Mouse (Mus musculus) liver, embryonic 16.5 days (tissue): Measurements from ENCODE around the gene Nup88. TPM values are rescaled to one million over a fixed set of nuclear protein-coding genes. Genes with fewer than 3 reads are reported as not detected.

Experiments
- ATAC-seq: fragments of 200-750 bp; cut with Nextera tagmentation; 2 replicates; pipeline ENCODE4 v1.8.0; 2017; ENCODE audit warnings: low read depth, mild to moderate bottlenecking, moderate number of reproducible peaks, moderate library complexity
- H3K27ac ChIP-seq: fragments of 300-500 bp; sonication (generic); 2 replicates; pipeline ENCODE4 v1.5.1; 2014; ENCODE audit warnings: mild to moderate bottlenecking, low read length
- H3K27me3 ChIP-seq: fragments of 300-500 bp; sonication (generic); 2 replicates; pipeline ENCODE4 v1.6.1; 2014; ENCODE audit warnings: low read depth, low read length, mixed read lengths; ENCODE audit not compliant: control insufficient read depth, insufficient read depth
- H3K36me3 ChIP-seq: fragments of 300-500 bp; sonication (generic); 2 replicates; pipeline ENCODE4 v1.6.1; 2014; ENCODE audit warnings: mild to moderate bottlenecking; ENCODE audit not compliant: control insufficient read depth, insufficient read depth
- H3K4me1 ChIP-seq: fragments of 300-500 bp; sonication (generic); 2 replicates; pipeline ENCODE4 v1.6.1; 2014; ENCODE audit warnings: low read depth, low read length, mixed read lengths; ENCODE audit not compliant: control insufficient read depth
- H3K4me2 ChIP-seq: fragments of 300-500 bp; sonication (generic); 2 replicates; pipeline ENCODE4 v1.6.1; 2014; ENCODE audit warnings: low read depth, low read length, mixed read lengths
- H3K4me3 ChIP-seq: fragments of 300-500 bp; sonication (generic); 2 replicates; pipeline ENCODE4 v1.5.1; 2014; ENCODE audit warnings: low read depth, mild to moderate bottlenecking, low read length
- H3K9ac ChIP-seq: fragments of 300-500 bp; sonication (generic); 2 replicates; pipeline ENCODE4 v1.6.1; 2014; ENCODE audit warnings: low read depth, low read length
- H3K9me3 ChIP-seq: fragments of 300-500 bp; sonication (generic); replicated peaks from 2 replicates; pipeline ENCODE4 v1.6.1; 2016; ENCODE audit warnings: low read length; ENCODE audit not compliant: control insufficient read depth
- WGBS: fragments of 180-500 bp; shearing (Covaris S2); extraction: QIAGEN DNeasy Blood & Tissue Kit; methylation state at CpG from one replicate; pipeline ENCODE4 v1.1.7; 2014; ENCODE audit not compliant: insufficient replicate concordance; 5-methylcytosine and 5-hydroxymethylcytosine counted together
- polyA plus RNA-seq: library from polyadenylated mRNA; unstranded; fragments of >200 nt; fragmentation: Nextera tagmentation; extraction: Ambion mirVana; gene quantifications from 2 replicates; pipeline ENCODE4 v1.2.1, GENCODE M21; 2015

The Nup88 gene
- polyA plus RNA-seq, 1 experiment from 2014 or later: 53.0 TPM

- peaks cover 12% of the 10 kb centered on the region for H3K36me3 ChIP-seq
- H3K4me2 ChIP-seq: peak within 1 kb of the TSS; percentile 94
- peaks cover 16% of the 10 kb centered on the region for H3K4me1 ChIP-seq
- no peaks in the 10 kb centered on the region for H3K27me3 ChIP-seq
- peak; percentile 94 for ATAC-seq
- H3K27ac ChIP-seq: peak within 1 kb of the TSS; percentile 85
- H3K9ac ChIP-seq: peak within 1 kb of the TSS; percentile 85
- H3K4me3 ChIP-seq: peak within 1 kb of the TSS; percentile 97
- no peaks in the 10 kb centered on the region for H3K9me3 ChIP-seq
- WGBS: under 1% methylated on average over 35 of the region's 35 CpGs
Observed at GRCm38 (mm10) chr11:71004316-71004773, 34.6 kb upstream of the Nup88 start, which contains the start of gene Dhx33. TSS of gene Dhx33 (minus strand) at chr11:71004437.

GRCm38 (mm10) chr11:71003611-71004315 is 34.0 kb upstream of the Nup88 start:
- ATAC-seq: peak; percentile 71
- Histone ChIP-seq H3K4me2 (peak overlapping the region; percentile 94), H3K4me1 (peaks cover 16% of the 10 kb centered on the region), H3K9me3 (no peaks in the 10 kb centered on the region), H3K27me3 (no peaks in the 10 kb centered on the region), H3K27ac (peak overlapping the region; percentile 85), H3K9ac (peak overlapping the region; percentile 85), H3K36me3 (peaks cover 9% of the 10 kb centered on the region), H3K4me3 (peak overlapping the region; percentile 97)
- under 1% methylated on average over 49 of the region's 49 CpGs for WGBS

GRCm38 (mm10) chr11:71001167-71001566 is 31.4 kb upstream of the Nup88 start:
- no peak overlapping the region for H3K4me3 ChIP-seq
- H3K9ac ChIP-seq: no peak overlapping the region
- no peaks in the 10 kb centered on the region for H3K9me3 ChIP-seq
- H3K27ac ChIP-seq: no peak overlapping the region
- peaks cover 7% of the 10 kb centered on the region for H3K36me3 ChIP-seq
- WGBS: 71% methylated on average over 4 of the region's 4 CpGs
- no peaks in the 10 kb centered on the region for H3K27me3 ChIP-seq
- no peak for ATAC-seq
- peaks cover 16% of the 10 kb centered on the region for H3K4me1 ChIP-seq
- H3K4me2 ChIP-seq: no peak overlapping the region

- H3K27me3 ChIP-seq: no peaks in the 10 kb centered on the region
- peaks cover 20% of the 10 kb centered on the region for H3K4me1 ChIP-seq
- peak within 1 kb of the TSS; percentile 98 for H3K4me2 ChIP-seq
- H3K27ac ChIP-seq: peak within 1 kb of the TSS; percentile 60
- no peaks in the 10 kb centered on the region for H3K9me3 ChIP-seq
- H3K4me3 ChIP-seq: peak within 1 kb of the TSS; percentile 93
- H3K9ac ChIP-seq: peak within 1 kb of the TSS; percentile 78
- under 1% methylated on average over 61 of the region's 64 CpGs for WGBS
- peak; percentile 97 for ATAC-seq
- peaks cover 35% of the 10 kb centered on the region for H3K36me3 ChIP-seq
Observed at GRCm38 (mm10) chr11:70982557-70983228, 12.9 kb upstream of the Nup88 start, which contains the start of gene C1qbp. TSS of gene C1qbp (minus strand) at chr11:70983026.

GRCm38 (mm10) chr11:70982030-70982429 is 12.3 kb upstream of the Nup88 start:
- no peak for ATAC-seq
- Histone ChIP-seq H3K4me3 (peak overlapping the region; percentile 93), H3K9me3 (no peaks in the 10 kb centered on the region), H3K27me3 (no peaks in the 10 kb centered on the region), H3K9ac (peak overlapping the region; percentile 78; the same call in 1 of the 2 replicates), H3K4me1 (peaks cover 20% of the 10 kb centered on the region), H3K27ac (no peak overlapping the region; the same call in 1 of the 2 replicates), H3K4me2 (peak overlapping the region; percentile 98), H3K36me3 (peaks cover 39% of the 10 kb centered on the region)
- 3% methylated on average over 12 of the region's 12 CpGs for WGBS

GRCm38 (mm10) chr11:70980751-70981510 is 11.2 kb upstream of the Nup88 start:
- Histone ChIP-seq H3K27ac (no peak overlapping the region), H3K27me3 (no peaks in the 10 kb centered on the region), H3K36me3 (peaks cover 44% of the 10 kb centered on the region), H3K4me2 (peak overlapping the region; percentile 98), H3K4me1 (peaks cover 20% of the 10 kb centered on the region), H3K9ac (no peak overlapping the region; the same call in 1 of the 2 replicates), H3K4me3 (no peak overlapping the region; the same call in 1 of the 2 replicates), H3K9me3 (no peaks in the 10 kb centered on the region)
- no peak for ATAC-seq
- WGBS: 69% methylated on average over 14 of the region's 14 CpGs

- H3K27ac ChIP-seq: no peak overlapping the region
- H3K4me2 ChIP-seq: no peak overlapping the region
- ATAC-seq: no peak
Observed at GRCm38 (mm10) chr11:70980232-70980631, 10.5 kb upstream of the Nup88 start.

GRCm38 (mm10) chr11:70977293-70977692 is 7.5 kb upstream of the Nup88 start:
- H3K9ac ChIP-seq: no peak overlapping the region
- peaks cover 77% of the 10 kb centered on the region for H3K36me3 ChIP-seq
- 80% methylated on average over 6 of the region's 6 CpGs for WGBS
- H3K4me2 ChIP-seq: no peak overlapping the region
- H3K27ac ChIP-seq: no peak overlapping the region
- H3K27me3 ChIP-seq: no peaks in the 10 kb centered on the region
- H3K9me3 ChIP-seq: no peaks in the 10 kb centered on the region
- no peak overlapping the region for H3K4me3 ChIP-seq
- H3K4me1 ChIP-seq: peaks cover 19% of the 10 kb centered on the region
- ATAC-seq: no peak

More at GRCm38 (mm10) chr11:70980232-70980631, 10.5 kb upstream of the Nup88 start:
- Histone ChIP-seq H3K4me1 (peaks cover 20% of the 10 kb centered on the region), H3K9ac (no peak overlapping the region), H3K36me3 (peaks cover 49% of the 10 kb centered on the region), H3K4me3 (no peak overlapping the region), H3K27me3 (no peaks in the 10 kb centered on the region), H3K9me3 (no peaks in the 10 kb centered on the region)
- WGBS: 77% methylated on average over 6 of the region's 6 CpGs
